Mouse (Mus musculus) ES-Bruce4 (cell line): ENCODE results near the gene Pcna. TPM values are rescaled to one million over a fixed set of nuclear protein-coding genes. Genes with fewer than 3 reads are reported as not detected.

Source experiments
- H3K27ac ChIP-seq: 2 replicates; pipeline ENCODE4 v1.5.1; 2012; ENCODE audit warnings: low read length, inconsistent platforms; ENCODE audit not compliant: insufficient read depth
- H3K27me3 ChIP-seq: 2 replicates; pipeline ENCODE4 v1.6.1; 2012; ENCODE audit warnings: mild to moderate bottlenecking, low read length, inconsistent platforms; ENCODE audit not compliant: control insufficient read depth, poor library complexity, insufficient read depth, severe bottlenecking
- H3K36me3 ChIP-seq: 2 replicates; pipeline ENCODE4 v1.6.1; 2012; ENCODE audit warnings: inconsistent platforms, mild to moderate bottlenecking, low read length, moderate library complexity; ENCODE audit not compliant: control insufficient read depth, poor library complexity, insufficient read depth, severe bottlenecking
- H3K4me1 ChIP-seq: one replicate; pipeline ENCODE4 v1.8.1; 2011; ENCODE audit warnings: low read length; ENCODE audit not compliant: control insufficient read depth, insufficient read depth
- H3K4me3 ChIP-seq: 2 replicates; pipeline ENCODE4 v1.5.1; 2011; ENCODE audit warnings: low read depth, mild to moderate bottlenecking, low read length
- H3K9ac ChIP-seq: 2 replicates; pipeline ENCODE4 v1.6.1; 2012; ENCODE audit warnings: low read depth, mild to moderate bottlenecking, inconsistent platforms; ENCODE audit not compliant: poor library complexity, severe bottlenecking
- H3K9me3 ChIP-seq: replicated peaks from 2 replicates; pipeline ENCODE4 v1.6.1; 2012; ENCODE audit warnings: mild to moderate bottlenecking, low read length, inconsistent platforms; ENCODE audit not compliant: control insufficient read depth, poor library complexity, insufficient read depth, severe bottlenecking
- CTCF ChIP-seq: IDR thresholded peaks from one replicate; pipeline ENCODE4 v1.8.1; 2011; ENCODE audit warnings: low read depth, low read length
- EP300 ChIP-seq: IDR thresholded peaks from 2 replicates; pipeline ENCODE4 v1.6.1; 2011; ENCODE audit warnings: low read depth, low read length; ENCODE audit not compliant: insufficient read depth
- POLR2A ChIP-seq: IDR thresholded peaks from one replicate; pipeline ENCODE4 v1.8.1; 2011; ENCODE audit warnings: low read length; ENCODE audit not compliant: insufficient read depth
- polyA plus RNA-seq: library from polyadenylated mRNA; stranded (reverse); fragments of >200 nt; gene quantifications from 2 replicates; pipeline ENCODE4 v1.2.4, GENCODE M21; 2011; ENCODE audit warnings: low read depth; ENCODE audit not compliant: missing spikeins, insufficient read depth, insufficient read length

The Pcna gene
- polyA plus RNA-seq, 1 experiment: 368 TPM

DNA sequence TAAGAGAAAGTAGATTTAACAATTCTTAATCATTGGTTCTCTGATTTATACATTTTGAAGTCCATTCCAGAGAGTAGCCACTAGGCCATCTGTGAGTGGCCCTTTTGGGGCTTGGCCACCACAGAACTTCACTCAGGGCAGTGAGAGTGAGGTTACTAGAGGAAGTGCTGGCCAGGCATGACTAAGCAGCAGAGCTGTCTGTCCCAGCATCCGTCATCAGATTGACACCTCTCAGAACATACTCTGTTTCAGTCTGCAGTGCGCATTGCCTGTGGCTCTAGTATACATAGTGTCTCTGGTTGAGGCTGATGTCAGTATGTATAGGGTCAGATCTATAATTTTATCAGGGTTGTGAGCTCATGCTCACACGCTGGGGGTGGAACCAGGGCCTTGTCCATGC is 16.1 kb upstream of the Pcna start:
- no peak overlapping the region for H3K4me3 ChIP-seq
- TF ChIP-seq EP300 (no peak), CTCF (no peak), POLR2A (no peak)
- no peaks in the 10 kb centered on the region for H3K9me3 ChIP-seq
- H3K27me3 ChIP-seq: no peaks in the 10 kb centered on the region
- no peak overlapping the region for H3K9ac ChIP-seq
- H3K4me1 ChIP-seq: peaks cover 6% of the 10 kb centered on the region
- no peaks in the 10 kb centered on the region for H3K36me3 ChIP-seq
- H3K27ac ChIP-seq: no peak overlapping the region

DNA sequence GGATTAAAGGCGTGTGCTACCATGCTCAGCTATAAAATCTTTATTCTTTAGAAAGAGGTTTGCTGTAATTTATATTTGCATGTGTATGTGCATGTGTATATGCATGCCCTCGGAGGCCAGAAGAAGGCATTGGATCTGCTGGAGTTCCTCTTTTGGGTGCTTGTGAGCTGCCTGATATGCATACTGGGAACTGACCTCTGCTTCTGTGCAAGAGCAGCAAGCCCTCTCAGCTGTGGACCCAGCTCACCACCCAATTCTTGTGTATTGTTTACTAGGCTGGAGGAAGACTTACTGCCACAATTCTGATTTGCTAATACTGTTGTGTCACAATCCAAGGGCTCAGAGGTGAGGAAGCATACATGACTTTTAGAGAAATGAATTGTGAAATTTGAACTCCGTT is 13.0 kb upstream of the Pcna start:
- H3K36me3 ChIP-seq: no peaks in the 10 kb centered on the region
- no peak overlapping the region for H3K27ac ChIP-seq
- no peaks in the 10 kb centered on the region for H3K9me3 ChIP-seq
- TF ChIP-seq CTCF: no peak
- no peak for TF ChIP-seq POLR2A
- no peak for TF ChIP-seq EP300
- no peak overlapping the region for H3K4me3 ChIP-seq
- no peaks in the 10 kb centered on the region for H3K27me3 ChIP-seq
- peaks cover 2% of the 10 kb centered on the region for H3K4me1 ChIP-seq
- H3K9ac ChIP-seq: no peak overlapping the region

DNA sequence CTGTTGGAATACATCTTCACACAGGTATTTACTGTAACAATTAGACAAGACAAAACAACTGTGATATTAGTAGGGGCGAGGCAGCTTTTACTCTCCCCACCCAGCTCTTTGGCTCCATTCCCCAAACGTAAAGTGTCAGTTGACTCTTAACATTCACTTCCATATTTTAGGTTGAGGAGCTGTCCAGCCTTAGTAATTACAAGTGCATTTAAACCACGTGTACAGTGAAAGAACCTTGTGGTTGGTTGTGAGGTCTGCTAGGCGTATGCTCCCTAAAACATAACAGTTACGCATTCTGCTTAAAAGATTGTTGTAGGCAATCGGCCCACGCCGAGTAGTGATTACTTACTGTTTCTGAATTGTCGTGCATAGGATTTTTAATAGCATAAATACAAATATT is 12.1 kb upstream of the Pcna start:
- Histone ChIP-seq H3K27ac (no peak overlapping the region), H3K36me3 (no peaks in the 10 kb centered on the region), H3K9ac (no peak overlapping the region), H3K4me3 (no peak overlapping the region), H3K27me3 (no peaks in the 10 kb centered on the region), H3K9me3 (no peaks in the 10 kb centered on the region), H3K4me1 (peaks cover 2% of the 10 kb centered on the region)
- TF ChIP-seq POLR2A: no peak
- no peak for TF ChIP-seq CTCF
- TF ChIP-seq EP300: no peak

DNA sequence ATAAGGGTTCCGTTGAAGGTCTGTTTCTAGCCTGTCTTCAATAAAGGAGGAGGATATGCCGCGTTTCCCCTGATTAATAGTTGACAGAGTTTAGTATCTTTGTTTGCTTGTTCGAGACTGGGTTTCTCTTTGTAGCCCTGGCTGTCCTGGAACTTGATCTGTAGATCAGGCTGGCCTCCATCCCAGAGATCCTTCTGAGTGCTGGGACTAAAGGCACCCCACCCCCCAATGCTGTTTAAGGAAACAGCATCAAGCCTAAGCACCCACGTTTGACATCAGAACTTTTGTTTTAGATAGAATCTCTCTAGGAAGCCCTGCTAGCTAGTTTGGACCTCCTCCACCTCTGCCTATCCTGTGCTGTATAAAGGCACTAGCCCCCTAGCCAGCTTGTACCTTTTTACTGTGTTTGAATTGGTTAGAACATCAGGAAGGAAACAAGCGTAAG is 11.2 kb upstream of the Pcna start:
- H3K4me1 ChIP-seq: peaks cover 2% of the 10 kb centered on the region
- TF ChIP-seq POLR2A: no peak
- no peak for TF ChIP-seq CTCF
- TF ChIP-seq EP300: no peak
- no peaks in the 10 kb centered on the region for H3K36me3 ChIP-seq
- peak overlapping the region; percentile 73 for H3K4me3 ChIP-seq
- H3K27ac ChIP-seq: 0 out of 2 replicates have a peak overlapping the region, but pooled peaks have one; percentile 31
- H3K9ac ChIP-seq: peak overlapping the region; percentile 81
- no peaks in the 10 kb centered on the region for H3K9me3 ChIP-seq
- H3K27me3 ChIP-seq: no peaks in the 10 kb centered on the region

DNA sequence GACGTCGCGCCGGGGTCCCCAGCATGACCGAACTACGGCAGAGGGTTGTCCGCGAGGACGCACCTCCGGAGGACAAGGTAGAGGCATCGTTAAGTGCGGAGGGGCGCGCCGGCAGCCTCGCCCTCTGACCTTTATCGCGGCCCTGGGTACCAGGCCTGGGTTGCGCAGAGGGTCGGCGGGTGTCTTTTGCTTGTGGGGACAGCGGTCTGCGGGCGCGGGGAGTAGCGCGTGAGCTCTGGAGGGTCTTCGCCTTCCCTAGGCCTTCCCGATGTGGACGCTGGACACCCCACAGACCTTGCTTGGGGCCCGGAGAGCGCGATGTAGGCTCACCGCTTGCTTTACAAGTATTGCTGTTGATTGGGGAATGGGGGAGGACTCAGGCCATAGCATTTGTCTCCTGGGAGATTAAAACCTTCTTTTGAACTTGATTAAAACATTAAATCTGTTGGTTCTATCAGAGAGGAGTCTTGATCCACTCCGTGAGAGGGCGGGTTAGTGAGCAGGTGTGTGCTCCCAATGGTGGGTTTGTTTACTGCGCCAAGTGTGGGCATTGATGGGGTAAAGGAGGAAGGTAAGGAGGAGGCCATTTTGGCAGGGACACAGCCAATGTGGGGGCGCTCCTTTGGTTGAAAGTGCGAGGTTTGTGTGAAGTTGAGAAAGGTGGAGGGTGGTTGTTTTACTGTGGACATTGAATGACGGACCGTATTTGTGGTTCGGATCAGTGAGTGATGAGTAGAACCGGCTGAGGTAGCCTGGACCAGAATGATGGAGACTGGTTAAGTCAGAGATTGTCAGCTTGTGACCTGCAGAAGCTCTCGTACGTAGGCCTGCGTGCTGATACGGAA is 10.5 kb upstream of the Pcna start:
- peak overlapping the region; percentile 73 for H3K4me3 ChIP-seq
- no peaks in the 10 kb centered on the region for H3K9me3 ChIP-seq
- TF ChIP-seq CTCF (no peak), POLR2A (no peak), EP300 (no peak)
- H3K27me3 ChIP-seq: no peaks in the 10 kb centered on the region
- peak overlapping the region; percentile 31 for H3K27ac ChIP-seq
- H3K4me1 ChIP-seq: no peaks in the 10 kb centered on the region
- peak overlapping the region; percentile 81 for H3K9ac ChIP-seq
- H3K36me3 ChIP-seq: no peaks in the 10 kb centered on the region

DNA sequence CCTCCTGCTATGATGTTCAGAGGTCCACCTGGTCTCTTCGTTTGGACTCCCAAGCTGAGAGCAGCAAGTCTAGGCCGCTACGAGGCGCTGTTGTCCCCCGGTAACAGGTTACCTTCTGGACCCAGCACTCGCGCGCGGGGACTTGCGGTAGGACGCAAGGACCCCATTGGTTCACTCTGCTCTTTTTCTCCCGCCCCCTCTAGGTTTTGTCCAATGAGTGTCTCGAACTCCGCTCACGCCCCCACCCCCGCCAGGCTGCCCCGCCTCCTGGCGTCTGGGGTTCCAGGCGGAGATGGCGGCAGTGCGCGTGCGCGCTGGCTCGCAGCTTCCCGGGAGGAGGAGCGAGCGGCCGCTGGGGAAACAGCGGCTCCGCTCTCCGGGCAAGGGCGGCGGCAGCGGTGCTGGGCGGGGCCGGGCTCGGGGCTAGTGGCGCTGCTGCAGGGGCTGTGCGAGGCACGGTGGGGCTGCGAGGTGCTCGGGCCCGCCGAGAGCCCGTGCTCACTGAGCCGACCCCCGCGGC is 9.8 kb upstream of the Pcna start, which contains the start of gene Cds2:
TSS of gene Cds2 (plus strand) at position 270 of the 520 bp plus-strand sequence.
- H3K4me1 ChIP-seq: no peaks in the 10 kb centered on the region
- peak within 1 kb of the TSS; percentile 77 for H3K27ac ChIP-seq
- TF ChIP-seq POLR2A: no peak
- TF ChIP-seq EP300: peak; percentile 42; the same call in 1 of the 2 replicates
- peak; percentile 91 for TF ChIP-seq CTCF
- H3K36me3 ChIP-seq: no peaks in the 10 kb centered on the region
- H3K9me3 ChIP-seq: no peaks in the 10 kb centered on the region
- peak within 1 kb of the TSS; percentile 81 for H3K9ac ChIP-seq
- peak within 1 kb of the TSS; percentile 73 for H3K4me3 ChIP-seq
- no peaks in the 10 kb centered on the region for H3K27me3 ChIP-seq
